Mouse (Mus musculus): ENCODE results near the gene Vamp8.

Gene Vamp8

GRCm38 (mm10) chr6:72401875-72402274, 11.4 kb upstream of the Vamp8 start:
- peak; percentile 59 for DNase-seq

- DNase-seq: no peak
Measured at GRCm38 (mm10) chr6:72399967-72400366, 9.5 kb upstream of the Vamp8 start.

GRCm38 (mm10) chr6:72396837-72397251, 6.3 kb upstream of the Vamp8 start:
- no peak for DNase-seq

- no peak for DNase-seq
Measured at GRCm38 (mm10) chr6:72392341-72392740, 1.8 kb upstream of the Vamp8 start.

- no peak for DNase-seq
Measured at GRCm38 (mm10) chr6:72390795-72391521, 455 bp upstream of the Vamp8 start.

GRCm38 (mm10) chr6:72389471-72389940, 997 bp downstream of the Vamp8 start:
- DNase-seq: no peak

GRCm38 (mm10) chr6:72388791-72389329, 1.6 kb downstream of the Vamp8 start:
- no peak for DNase-seq

GRCm38 (mm10) chr6:72388266-72388665, 2.2 kb downstream of the Vamp8 start:
- DNase-seq: no peak

GRCm38 (mm10) chr6:72387816-72388215, 2.7 kb downstream of the Vamp8 start:
- DNase-seq: no peak

- DNase-seq: no peak
Measured at GRCm38 (mm10) chr6:72386561-72386960, 3.9 kb downstream of the Vamp8 start.

- no peak for DNase-seq
Measured at GRCm38 (mm10) chr6:72385258-72385657, 5.2 kb downstream of the Vamp8 start.

GRCm38 (mm10) chr6:72383952-72384351, 6.6 kb downstream of the Vamp8 start:
- DNase-seq: no peak

- no peak for DNase-seq
Measured at GRCm38 (mm10) chr6:72383142-72383820, 7.2 kb downstream of the Vamp8 start.

GRCm38 (mm10) chr6:72382494-72382893, 8.0 kb downstream of the Vamp8 start:
- DNase-seq: no peak

- DNase-seq: peak; percentile 57
Measured at GRCm38 (mm10) chr6:72380131-72380770, 10.3 kb downstream of the Vamp8 start, which contains the start of gene Vamp5. TSS of gene Vamp5 (minus strand) at chr6:72380468.

- no peak for DNase-seq
Measured at GRCm38 (mm10) chr6:72379377-72380130, 10.9 kb downstream of the Vamp8 start.

GRCm38 (mm10) chr6:72378510-72379234, 11.8 kb downstream of the Vamp8 start:
- no peak for DNase-seq

- DNase-seq: no peak
Measured at GRCm38 (mm10) chr6:72374820-72375563, 15.5 kb downstream of the Vamp8 start.

GRCm38 (mm10) chr6:72374206-72374605, 16.3 kb downstream of the Vamp8 start:
- DNase-seq: no peak

- no peak for DNase-seq
Measured at GRCm38 (mm10) chr6:72373184-72373583, 17.3 kb downstream of the Vamp8 start.

GRCm38 (mm10) chr6:72371571-72371970, 18.9 kb downstream of the Vamp8 start:
- no peak for DNase-seq

All from layer of hippocampus, adult 9-11 months (tissue).